Comparison of ENCODE assay signal across 30 mouse cellular contexts in the genomic region with DNA sequence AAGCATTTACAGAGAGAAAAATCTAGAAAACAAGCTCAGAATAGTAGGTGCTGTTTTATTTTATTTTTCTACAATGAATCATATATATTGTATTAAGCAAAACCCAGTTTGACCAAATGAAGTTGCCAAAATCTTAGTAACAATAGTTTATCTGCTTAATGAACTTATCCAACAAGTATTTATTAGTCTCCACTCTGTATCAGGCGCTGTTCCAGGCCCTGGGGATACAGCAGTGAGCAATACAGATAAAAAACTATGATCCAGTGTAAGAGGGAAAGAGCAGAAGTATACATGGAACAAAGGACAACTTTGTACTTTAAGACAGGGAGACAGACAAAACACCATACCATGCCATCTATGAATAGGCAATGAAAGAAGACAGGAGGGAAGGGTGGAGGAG.
DNase-seq lines count a peak whose midpoint lies in the region; ATAC-seq and TF ChIP-seq lines count a peak whose summit lies in the region.
"Had no signal": no experiment of that assay in that cellular context is flagged by ENCODE, and none has a peak within 500 bp of the region (broad histone marks: within the 10 kb centered on the region; RNA-seq: fewer than 3 reads in every experiment).

No protein-coding gene starts in this region.

- no peak overlapping the region for H3K4me3 ChIP-seq in heart, postnatal 0 days (ENCODE audit: low read depth, low read length)
- no peak overlapping the region for H3K4me3 ChIP-seq in brown adipose tissue, adult 24 weeks (ENCODE audit: insufficient read depth, low read depth, low read length)
- H3K4me3 ChIP-seq in macrophage (ENCODE audit: inconsistent target), result no peak overlapping the region
- H3K4me3 ChIP-seq: embryonic facial prominence, embryonic 12.5 days; embryonic facial prominence, embryonic 15.5 days; forebrain, embryonic 12.5 days; forebrain, embryonic 15.5 days; heart, embryonic 12.5 days; heart, embryonic 15.5 days; hindbrain, embryonic 10.5 days; hindbrain, embryonic 13.5 days; intestine, embryonic 15.5 days had no signal

- H3K27ac ChIP-seq in heart, postnatal 0 days (ENCODE audit: low read depth), result 0 out of 2 replicates have a peak overlapping the region, but pooled peaks have one; percentile 15
- peak overlapping the region; percentile 49 for H3K27ac ChIP-seq in brown adipose tissue, adult 24 weeks (replicated peaks; ENCODE audit: low read depth, low read length)
- peak overlapping the region; percentile 86 for H3K27ac ChIP-seq in macrophage
- H3K27ac ChIP-seq: embryonic facial prominence, embryonic 12.5 days; embryonic facial prominence, embryonic 15.5 days; forebrain, embryonic 12.5 days; forebrain, embryonic 15.5 days; hindbrain, embryonic 10.5 days; hindbrain, embryonic 13.5 days; intestine, embryonic 15.5 days had no signal

- H3K4me1 ChIP-seq in heart, postnatal 0 days (ENCODE audit: control insufficient read depth, insufficient read depth), result peaks cover 7% of the 10 kb centered on the region; the same call in 1 of the 2 replicates
- peaks cover 11% of the 10 kb centered on the region for H3K4me1 ChIP-seq in brown adipose tissue, adult 24 weeks (ENCODE audit: control insufficient read depth, insufficient read depth, insufficient read length, low read length)
- H3K4me1 ChIP-seq: embryonic facial prominence, embryonic 12.5 days; embryonic facial prominence, embryonic 15.5 days; forebrain, embryonic 12.5 days; forebrain, embryonic 15.5 days; hindbrain, embryonic 10.5 days; hindbrain, embryonic 13.5 days had no signal

- TF ChIP-seq EP300 in heart, postnatal 0 days (IDR thresholded peaks at IDR 0.05; ENCODE audit: low read depth), result no peak

- no peak for TF ChIP-seq CTCF in heart, postnatal 0 days (IDR thresholded peaks at IDR 0.05; ENCODE audit: low read depth)

- H3K27me3 ChIP-seq in heart, postnatal 0 days (ENCODE audit: control insufficient read depth, insufficient read depth, low read length), result no peaks in the 10 kb centered on the region
- H3K27me3 ChIP-seq: CH12.LX; embryonic facial prominence, embryonic 12.5 days; embryonic facial prominence, embryonic 15.5 days; forebrain, embryonic 12.5 days; forebrain, embryonic 15.5 days; heart, embryonic 12.5 days; heart, embryonic 15.5 days; hindbrain, embryonic 13.5 days; intestine, embryonic 15.5 days had no signal

- no peaks in the 10 kb centered on the region for H3K9me3 ChIP-seq in heart, postnatal 0 days (replicated peaks; ENCODE audit: control insufficient read depth, low read length)
- H3K9me3 ChIP-seq: embryonic facial prominence, embryonic 12.5 days; embryonic facial prominence, embryonic 15.5 days; forebrain, embryonic 12.5 days; forebrain, embryonic 15.5 days; G1E; heart, embryonic 12.5 days; heart, embryonic 15.5 days; hindbrain, embryonic 10.5 days; hindbrain, embryonic 13.5 days; intestine, embryonic 15.5 days had no signal

- H3K36me3 ChIP-seq in heart, postnatal 0 days (replicated peaks; ENCODE audit: control insufficient read depth, insufficient read depth, low read length), result peaks cover 4% of the 10 kb centered on the region; the same call in 1 of the 2 replicates
- peaks cover 44% of the 10 kb centered on the region for H3K36me3 ChIP-seq in macrophage (ENCODE audit: inconsistent target)
- H3K36me3 ChIP-seq: embryonic facial prominence, embryonic 12.5 days; forebrain, embryonic 12.5 days; forebrain, embryonic 15.5 days; heart, embryonic 15.5 days; hindbrain, embryonic 10.5 days; hindbrain, embryonic 13.5 days; intestine, embryonic 15.5 days had no signal

- H3K79me2 ChIP-seq in macrophage (ENCODE audit: inconsistent target), result peaks cover 75% of the 10 kb centered on the region

- DNase-seq in heart, postnatal 0 days (ENCODE audit: low spot score), result no peak
- no peak for DNase-seq in heart, postnatal 14 days
- no peak for DNase-seq in urinary bladder, postnatal 10 days (ENCODE audit: low spot score)
- no peak for DNase-seq in gastrocnemius, adult 8-10 months (ENCODE audit: low spot score in 2 of 2)
- DNase-seq: adrenal gland, adult 8-10 months; adrenal gland, postnatal 36 days; B cell, adult 2 months; cerebellum, adult 11-12 months; cerebellum, adult 9-10 months; cerebellum, postnatal 14 days; gastrocnemius, postnatal 10 days; gastrocnemius, postnatal 36 days; heart, postnatal 36 days; kidney, adult 11 months; kidney, adult 8-10 months had no signal

- no peak overlapping the region for H3K9ac ChIP-seq in heart, postnatal 0 days (replicated peaks; ENCODE audit: low read depth, low read length)
- H3K9ac ChIP-seq: embryonic facial prominence, embryonic 12.5 days; embryonic facial prominence, embryonic 15.5 days; forebrain, embryonic 12.5 days; forebrain, embryonic 15.5 days; heart, embryonic 12.5 days; heart, embryonic 15.5 days; hindbrain, embryonic 13.5 days; intestine, embryonic 15.5 days had no signal

- H3K4me2 ChIP-seq in heart, postnatal 0 days (ENCODE audit: low read depth, low read length), result no peak overlapping the region
- H3K4me2 ChIP-seq: embryonic facial prominence, embryonic 12.5 days; embryonic facial prominence, embryonic 15.5 days; forebrain, embryonic 12.5 days; forebrain, embryonic 15.5 days; heart, embryonic 12.5 days; heart, embryonic 15.5 days; hindbrain, embryonic 13.5 days; intestine, embryonic 15.5 days had no signal

- ATAC-seq in heart, postnatal 0 days (ENCODE audit: insufficient read depth, low read depth), result no peak
- ATAC-seq: activated CD4-positive, CD25-positive, alpha-beta regulatory T cell, adult 4 months; forebrain, embryonic 15.5 days; hindbrain, embryonic 16.5 days; intestine, embryonic 15.5 days had no signal

- intact Hi-C loops in heart, postnatal 14 days (cut with DNase I), result no loop called here

- 71% methylated on average over 1 of the region's 1 CpGs for WGBS in heart, postnatal 0 days
- 100% methylated on average over 1 of the region's 1 CpGs for WGBS in macrophage (ENCODE audit: missing documents)

Comparison
In these comparisons a context has a peak if more than half of its experiments do, and no peak if none do; other contexts are left out.
1. H3K27ac ChIP-seq: peak in every context shown above with its lines; median percentile 86 in macrophage; 49 in brown adipose tissue, adult 24 weeks; 15 in heart, postnatal 0 days.